Mouse (Mus musculus) liver, embryonic 13.5 days (tissue): Measurements from ENCODE around the gene Tnnt3. TPM values are rescaled to one million over a fixed set of nuclear protein-coding genes. Genes with fewer than 3 reads are reported as not detected.

ENCODE experiments used
- polyA plus RNA-seq: library from polyadenylated mRNA; unstranded; fragments of >200 nt; fragmentation: Nextera tagmentation; extraction: Ambion mirVana; gene quantifications from 2 replicates; pipeline ENCODE4 v1.2.1, GENCODE M21; 2015

The Tnnt3 gene
- polyA plus RNA-seq, 1 experiment from 2014 or later, result 2.6 TPM

Other genes starting within 250 kb of the Tnnt3 start
- not detected in 2 replicates for gene Gm2431, start 240.5 kb upstream of the Tnnt3 start, polyA plus RNA-seq
- not detected in 2 replicates for gene Gm4559, start 224.5 kb upstream of the Tnnt3 start, polyA plus RNA-seq
- gene Krtap5-1, start 201.7 kb upstream of the Tnnt3 start, polyA plus RNA-seq, result not detected in 2 replicates
- not detected in 2 replicates for gene Krtap5-4, start 195.3 kb upstream of the Tnnt3 start, polyA plus RNA-seq
- gene Ifitm10, start 125.1 kb upstream of the Tnnt3 start, polyA plus RNA-seq, result 1.5 and 1.8 TPM in 2 replicates
- gene Gm49369, start 116.2 kb upstream of the Tnnt3 start, polyA plus RNA-seq, result 0.61 TPM in 1 of 2 replicates, not detected in the other
- 297 and 306 TPM in 2 replicates for gene Ctsd, start 110.8 kb upstream of the Tnnt3 start, polyA plus RNA-seq
- gene Syt8, start 64.0 kb upstream of the Tnnt3 start, polyA plus RNA-seq, result not detected in 2 replicates
- gene Tnni2, start 57.0 kb upstream of the Tnnt3 start, polyA plus RNA-seq, result 3.4 and 4.3 TPM in 2 replicates
- gene Lsp1, start 38.0 kb upstream of the Tnnt3 start, polyA plus RNA-seq, result 14.2 and 15.5 TPM in 2 replicates
- 11.3 and 12.2 TPM in 2 replicates for gene Mrpl23, start 33.9 kb downstream of the Tnnt3 start, polyA plus RNA-seq
- gene Igf2, start 168.0 kb downstream of the Tnnt3 start, polyA plus RNA-seq, result 369 and 378 TPM in 2 replicates
- not detected in 2 replicates for gene Gm49394, start 171.1 kb downstream of the Tnnt3 start, polyA plus RNA-seq
- 0.46 TPM in 1 of 2 replicates, not detected in the other for gene Ins2, start 244.5 kb downstream of the Tnnt3 start, polyA plus RNA-seq